Mouse (Mus musculus) gastrocnemius, adult 18-20 months (tissue): Measurements from ENCODE around the gene Lef1. TPM values are rescaled to one million over a fixed set of nuclear protein-coding genes. Genes with fewer than 3 reads are reported as not detected.

Experiments
- DNase-seq: peaks from one replicate; pipeline ENCODE4 v3.0.0; 2021; ENCODE audit warnings: low spot score
- total RNA-seq, 2 experiments: library from RNA; stranded (reverse); gene quantifications; 2 replicates each; pipeline ENCODE4 v1.2.3; 2021

Gene Lef1
- total RNA-seq, 2 experiments from 2014 or later = 0.07 TPM; not detected in 1

DNA sequence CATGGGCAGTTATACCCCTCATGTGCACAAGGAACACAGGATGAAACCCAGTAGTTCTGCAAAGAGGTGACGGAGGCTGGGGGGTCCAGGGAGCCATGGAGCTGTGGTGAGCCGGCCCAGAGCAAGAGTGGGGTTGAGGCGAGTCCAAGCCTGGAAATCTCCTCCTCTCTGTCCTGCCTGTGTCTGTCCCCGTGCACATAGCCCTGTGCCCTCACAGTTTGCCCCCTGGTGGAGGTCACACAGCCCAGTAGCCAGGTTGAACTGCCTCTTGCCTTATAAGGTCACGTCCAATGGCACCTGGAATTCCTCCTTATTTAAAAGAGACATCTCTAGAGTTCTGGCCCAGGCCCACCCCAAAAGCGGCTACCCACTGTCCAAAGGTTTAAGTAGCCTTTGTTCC, 137.2 kb downstream of the Lef1 start:
- no peak for DNase-seq

GRCm38 (mm10) chr3:131247851-131248250, 137.6 kb downstream of the Lef1 start:
- no peak for DNase-seq

DNA sequence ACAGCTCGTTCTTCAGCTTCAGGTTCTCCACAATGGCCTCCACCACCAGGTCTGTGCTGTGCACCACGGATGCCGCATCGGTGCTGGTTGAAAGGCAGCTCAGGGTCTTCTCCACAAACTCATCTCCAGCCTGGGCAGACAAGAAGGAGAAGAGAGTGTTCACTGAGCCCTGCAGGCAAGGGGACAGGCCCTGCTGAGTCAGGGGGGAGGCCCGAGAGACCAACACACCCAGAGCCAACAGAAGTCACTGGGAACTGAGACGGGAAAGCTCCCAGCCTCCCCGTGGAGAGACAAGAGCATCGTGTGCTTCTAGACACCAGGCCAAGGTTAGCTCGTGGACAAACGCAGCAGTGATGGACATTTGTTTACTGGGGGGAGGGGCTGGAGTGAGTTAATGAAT, 138.2 kb downstream of the Lef1 start:
- DNase-seq = no peak

DNA sequence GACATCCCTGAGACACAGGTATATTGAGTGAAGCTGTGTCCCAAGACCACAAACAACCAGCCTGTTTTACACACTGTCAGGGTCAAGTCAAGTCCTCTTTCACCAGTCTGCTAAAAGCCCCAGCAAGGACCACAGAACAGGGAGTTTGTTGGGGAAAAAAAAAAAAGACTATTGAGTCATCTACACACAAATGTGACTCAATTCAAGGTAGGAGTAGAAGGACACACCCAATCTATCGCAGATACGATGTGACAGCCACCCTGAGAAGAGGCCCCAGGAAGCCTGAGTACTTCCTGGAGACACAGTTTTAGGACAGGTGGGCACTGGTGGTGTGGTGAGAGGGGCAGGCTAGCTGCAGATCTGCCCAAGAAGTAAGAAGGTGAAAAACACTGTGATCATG, 140.0 kb downstream of the Lef1 start:
- DNase-seq = no peak

GRCm38 (mm10) chr3:131250978-131251377, 140.7 kb downstream of the Lef1 start:
- DNase-seq = no peak

DNA sequence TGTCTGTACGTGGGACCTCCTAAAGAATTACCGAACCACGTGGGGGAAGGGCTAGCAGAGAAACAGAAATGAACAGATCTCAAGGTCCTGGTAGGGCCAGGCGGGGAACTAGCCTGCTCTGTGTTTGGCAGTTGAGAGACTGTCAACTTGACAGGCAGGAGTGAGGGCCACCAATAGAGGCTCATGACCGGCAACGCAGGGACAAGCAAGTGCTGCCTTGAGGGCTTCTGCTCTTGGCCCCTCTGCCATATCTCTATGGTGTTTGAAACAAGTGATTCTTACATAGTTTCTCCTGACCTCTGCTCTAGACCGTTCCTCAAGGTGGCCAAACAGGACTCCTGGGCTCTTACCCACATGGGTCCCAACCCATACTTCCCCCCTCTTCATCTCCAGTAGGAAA, 141.3 kb downstream of the Lef1 start:
- DNase-seq = no peak

- no peak for DNase-seq
These were observed 144.7 kb downstream of the Lef1 start for GRCm38 (mm10) chr3:131254991-131255390.

GRCm38 (mm10) chr3:131255399-131255981, 145.2 kb downstream of the Lef1 start:
- DNase-seq = no peak

GRCm38 (mm10) chr3:131258921-131259320, 148.7 kb downstream of the Lef1 start:
- DNase-seq = no peak

DNA sequence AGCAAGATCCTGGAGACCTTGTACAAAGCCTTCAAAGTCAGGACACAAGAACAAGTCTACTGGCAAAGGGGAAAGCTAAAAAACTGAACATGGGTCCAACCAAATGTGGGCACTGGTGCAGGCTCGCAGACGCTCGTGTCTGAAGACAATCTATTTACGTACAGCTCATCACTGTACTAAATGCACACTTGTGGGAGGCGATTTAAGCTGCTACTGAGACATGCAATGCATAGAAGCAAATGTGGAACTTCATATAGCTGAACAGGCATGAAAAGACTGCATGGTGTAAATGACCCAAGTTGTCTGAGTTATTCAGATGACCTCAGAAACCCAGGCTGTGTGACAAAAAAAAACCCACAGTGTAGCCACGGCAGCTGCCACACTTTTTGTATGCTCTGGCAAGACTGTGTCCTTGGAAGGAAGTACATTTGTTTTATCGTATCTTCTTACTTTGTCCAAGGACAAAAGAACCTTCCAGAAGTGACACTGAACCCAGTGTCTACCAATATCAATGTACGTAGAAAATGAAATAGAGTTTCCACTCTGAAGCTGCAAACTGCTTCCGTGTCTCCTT, 149.2 kb downstream of the Lef1 start:
- no peak for DNase-seq

GRCm38 (mm10) chr3:131260418-131260817, 150.1 kb downstream of the Lef1 start:
- no peak for DNase-seq

- no peak for DNase-seq
These were observed 153.7 kb downstream of the Lef1 start for GRCm38 (mm10) chr3:131263766-131264486.

DNA sequence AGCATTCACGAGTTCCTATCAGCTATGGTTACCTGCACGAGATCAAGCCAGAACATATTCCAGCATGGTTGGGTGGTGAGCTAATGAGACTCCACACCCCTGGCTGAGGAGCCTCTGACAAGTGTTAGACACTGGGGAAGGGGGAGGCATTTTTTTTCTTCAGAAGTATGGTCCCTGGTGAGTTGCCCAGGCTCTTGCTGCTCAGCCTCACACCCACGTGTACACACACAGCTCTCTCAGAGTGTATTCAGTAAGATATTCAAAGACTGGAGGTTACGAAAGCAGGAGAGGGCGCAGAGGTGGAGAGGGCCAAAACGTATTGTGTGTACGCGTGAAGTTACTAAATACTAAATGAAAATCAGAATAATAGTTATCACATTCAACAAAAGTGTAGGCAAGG, 155.2 kb downstream of the Lef1 start:
- no peak for DNase-seq

DNA sequence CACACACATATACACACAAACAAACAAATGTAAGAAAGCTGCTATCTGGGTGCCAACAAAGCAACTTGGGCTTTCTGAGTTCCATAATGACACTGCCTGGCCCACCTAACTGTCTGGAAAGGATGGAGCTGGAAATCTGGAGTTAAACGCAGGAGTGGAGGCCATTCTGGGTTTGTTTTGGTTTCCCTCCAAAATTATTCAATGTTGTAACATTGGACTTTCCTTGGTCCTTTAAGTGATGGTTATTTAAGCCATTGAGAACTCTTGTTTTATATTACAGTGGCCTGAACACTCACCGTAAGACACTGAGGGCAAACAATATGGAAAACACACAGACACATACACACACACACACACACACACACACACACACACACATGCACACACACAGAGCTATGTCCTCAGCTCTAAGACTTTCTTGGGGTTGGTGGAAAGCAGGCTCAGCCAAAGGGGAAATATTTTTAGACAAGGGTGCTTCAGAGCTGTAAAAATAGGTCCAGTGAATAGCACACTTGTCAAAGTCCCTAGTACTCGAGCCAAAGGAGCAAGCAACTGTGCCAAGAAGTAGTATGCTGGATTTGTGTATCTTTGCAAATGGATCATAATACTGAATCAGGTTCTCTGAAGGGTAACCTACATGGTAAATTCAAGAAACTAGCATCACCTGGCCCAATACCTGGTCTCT, 156.2 kb downstream of the Lef1 start:
- DNase-seq = peak; percentile 56

GRCm38 (mm10) chr3:131270381-131270780, 160.1 kb downstream of the Lef1 start:
- DNase-seq = no peak

DNA sequence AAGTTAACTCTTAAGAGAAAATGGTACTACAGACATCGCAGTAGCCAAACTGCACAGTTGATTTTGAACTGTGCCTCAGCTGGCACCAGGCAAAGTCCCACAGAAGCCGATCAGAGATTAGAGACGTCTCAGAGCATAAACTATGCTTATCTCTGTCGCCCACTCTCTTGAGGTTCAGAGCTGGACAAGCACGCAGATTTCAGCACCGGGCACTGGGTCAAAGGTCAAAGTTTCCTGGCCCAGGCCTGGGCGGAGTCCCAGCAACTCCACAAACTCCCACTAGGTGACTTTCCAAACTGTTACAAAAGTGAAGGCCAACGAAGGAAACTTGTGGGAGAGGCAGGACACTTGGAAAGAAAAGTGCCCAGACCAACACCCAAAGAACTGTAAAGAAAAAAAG, 160.9 kb downstream of the Lef1 start:
- DNase-seq = peak; percentile 53

DNA sequence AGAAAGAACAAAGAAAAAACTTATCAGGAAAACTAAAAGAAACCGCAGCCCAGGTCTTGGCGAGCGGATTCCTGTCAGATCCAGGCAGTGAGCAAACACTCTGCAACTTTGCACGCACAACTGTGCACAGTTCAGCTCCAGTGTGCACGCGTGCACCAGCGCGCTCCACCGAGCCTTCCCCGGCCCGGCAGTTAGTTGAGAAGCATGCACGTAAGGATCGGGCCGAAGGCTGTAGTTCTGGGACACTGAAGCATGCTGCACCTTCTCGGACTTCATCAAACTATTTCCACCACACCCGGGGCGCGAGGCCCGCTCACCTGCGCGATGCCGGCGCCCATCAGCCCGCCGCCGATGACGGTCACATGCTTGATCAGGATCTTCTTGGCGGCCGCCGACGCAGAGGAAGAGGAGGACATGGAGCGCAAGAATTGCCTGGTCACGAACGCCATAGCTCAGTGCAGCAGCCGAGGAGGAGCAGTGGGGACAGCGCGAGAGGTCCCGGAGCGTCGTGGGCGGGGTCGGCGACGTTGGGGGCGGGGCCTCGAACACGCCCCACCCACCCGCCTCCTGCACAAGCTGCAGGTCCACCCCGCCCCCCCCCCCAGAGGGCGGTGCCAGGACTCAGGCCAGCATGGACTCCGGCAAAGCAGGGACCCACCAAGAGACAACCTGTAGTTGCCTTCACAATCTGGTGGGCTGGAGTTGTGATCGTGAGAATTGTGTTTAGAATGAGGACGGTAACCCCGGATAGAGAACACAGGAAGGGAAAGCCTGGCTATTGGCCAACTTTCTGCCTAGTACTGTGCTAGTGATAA, 161.5 kb downstream of the Lef1 start, which contains the start of gene Hadh:
Gene Hadh (minus strand): TSS at position 543 of the 815 bp plus-strand sequence.
- peak; percentile 80 for DNase-seq

DNA sequence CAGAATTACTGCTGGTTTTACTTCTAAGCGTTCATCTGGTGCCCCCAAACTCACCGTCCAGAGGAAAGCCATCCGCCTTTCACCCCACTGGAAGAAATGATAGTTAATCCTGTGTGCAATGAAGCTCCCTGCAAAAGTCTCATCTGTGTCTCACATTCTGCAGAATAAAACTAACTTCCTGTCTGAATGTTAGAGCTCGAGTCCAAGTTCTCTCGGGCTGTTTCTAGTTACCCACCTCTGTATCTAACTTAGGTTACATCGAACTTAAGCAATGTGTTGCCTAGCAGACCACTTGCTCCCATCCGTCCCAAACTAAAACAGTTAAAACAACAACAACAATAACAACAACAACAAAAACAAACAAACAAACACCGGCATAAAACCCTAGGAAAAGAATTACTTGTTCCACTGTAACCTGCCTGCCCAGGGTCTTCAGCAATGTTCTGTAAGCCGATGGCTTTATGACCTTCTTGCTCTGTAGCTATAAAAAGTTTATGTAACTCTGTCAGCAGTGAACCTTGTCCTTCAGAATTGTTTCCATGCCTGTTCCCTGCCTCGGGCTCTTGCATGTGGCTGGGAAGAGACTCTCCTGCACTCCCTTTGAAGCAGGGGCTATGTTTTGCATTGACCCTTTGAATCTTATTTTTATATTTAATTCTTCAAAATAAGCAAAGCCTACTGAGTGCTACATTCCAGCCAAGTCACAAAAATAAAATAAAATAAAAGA, 162.3 kb downstream of the Lef1 start:
- no peak for DNase-seq
